Mouse (Mus musculus) lung, postnatal 10 days (tissue): ENCODE results near the gene Cxcl17.

ENCODE experiments used
- DNase-seq: peaks from one replicate; pipeline ENCODE4 v3.0.0; 2021

Gene Cxcl17

GRCm38 (mm10) chr7:25390054-25390770 is 22.5 kb downstream of the Cxcl17 start:
- peak; percentile 83 for DNase-seq

GRCm38 (mm10) chr7:25388916-25389315 is 23.8 kb downstream of the Cxcl17 start:
- no peak for DNase-seq

- no peak for DNase-seq
Measured at GRCm38 (mm10) chr7:25387811-25388440, 24.8 kb downstream of the Cxcl17 start.

- peak; percentile 93 for DNase-seq
Measured at GRCm38 (mm10) chr7:25385850-25386555, 26.7 kb downstream of the Cxcl17 start.

GRCm38 (mm10) chr7:25385259-25385658 is 27.4 kb downstream of the Cxcl17 start:
- no peak for DNase-seq

- DNase-seq: no peak
Measured at GRCm38 (mm10) chr7:25384818-25385217, 27.9 kb downstream of the Cxcl17 start.

GRCm38 (mm10) chr7:25384318-25384717 is 28.4 kb downstream of the Cxcl17 start:
- no peak for DNase-seq

GRCm38 (mm10) chr7:25383891-25384290 is 28.8 kb downstream of the Cxcl17 start:
- DNase-seq: no peak

- no peak for DNase-seq
Measured at GRCm38 (mm10) chr7:25383385-25383784, 29.3 kb downstream of the Cxcl17 start.

GRCm38 (mm10) chr7:25382541-25382940 is 30.1 kb downstream of the Cxcl17 start:
- no peak for DNase-seq

- DNase-seq: peak; percentile 28
Measured at GRCm38 (mm10) chr7:25381284-25381680, 31.4 kb downstream of the Cxcl17 start.

- peak; percentile 20 for DNase-seq
Measured at GRCm38 (mm10) chr7:25380392-25381283, 32.0 kb downstream of the Cxcl17 start.

GRCm38 (mm10) chr7:25379551-25380351 is 32.9 kb downstream of the Cxcl17 start:
- peak; percentile 87 for DNase-seq

GRCm38 (mm10) chr7:25378181-25379100 is 34.2 kb downstream of the Cxcl17 start:
- DNase-seq: no peak

- DNase-seq: peak; percentile 37
Measured at GRCm38 (mm10) chr7:25377100-25377700, 35.5 kb downstream of the Cxcl17 start.

GRCm38 (mm10) chr7:25376556-25376955 is 36.1 kb downstream of the Cxcl17 start:
- DNase-seq: peak; percentile 94

GRCm38 (mm10) chr7:25372441-25372840 is 40.2 kb downstream of the Cxcl17 start:
- peak; percentile 58 for DNase-seq

GRCm38 (mm10) chr7:25369058-25369749 is 43.5 kb downstream of the Cxcl17 start, which contains the start of gene Cnfn:
TSS of gene Cnfn (minus strand) at chr7:25369724.
- DNase-seq: no peak

- DNase-seq: no peak
Measured at GRCm38 (mm10) chr7:25368333-25368732, 44.4 kb downstream of the Cxcl17 start.
